Mouse (Mus musculus) intestine, embryonic 14.5 days (tissue): ENCODE measurements at regions not wholly inside any gene's neighbourhood (a gene's known extent, or its start where the extent isn't known, plus 50 kb on each side); places are given as distances from the start of the nearest gene placed in this dataset.

Experiments
- ATAC-seq: fragments of 200-750 bp; cut with Nextera tagmentation; replicated peaks from 2 replicates; pipeline ENCODE4 v1.8.0; 2017; ENCODE audit warnings: low read depth, moderate number of reproducible peaks, moderate TSS enrichment, moderate library complexity; ENCODE audit not compliant: low FRiP score, low TSS enrichment
- DNase-seq: peaks from one replicate; pipeline ENCODE4 v3.0.0-alpha.2; 2018; ENCODE audit warnings: low spot score
- H3K27ac ChIP-seq: fragments of 300-500 bp; sonication (generic); 2 replicates; pipeline ENCODE4 v1.5.1; 2014; ENCODE audit warnings: low read depth, mild to moderate bottlenecking, control low read depth
- H3K27me3 ChIP-seq: fragments of 300-500 bp; sonication (generic); replicated peaks from 2 replicates; pipeline ENCODE4 v1.6.1; 2014; ENCODE audit warnings: low read length, control low read depth; ENCODE audit not compliant: control insufficient read depth, insufficient read depth
- H3K36me3 ChIP-seq: fragments of 300-500 bp; sonication (generic); 2 replicates; pipeline ENCODE4 v1.6.1; 2014; ENCODE audit warnings: low read length, control low read depth; ENCODE audit not compliant: control insufficient read depth, insufficient read depth
- H3K4me1 ChIP-seq: fragments of 300-500 bp; sonication (generic); replicated peaks from 2 replicates; pipeline ENCODE4 v1.6.1; 2014; ENCODE audit warnings: low read length, control low read depth, mixed read lengths; ENCODE audit not compliant: control insufficient read depth, insufficient read depth
- H3K4me2 ChIP-seq: fragments of 300-500 bp; sonication (generic); 2 replicates; pipeline ENCODE4 v1.6.1; 2014; ENCODE audit warnings: low read length
- H3K4me3 ChIP-seq: fragments of 300-500 bp; sonication (generic); 2 replicates; pipeline ENCODE4 v1.5.1; 2014; ENCODE audit warnings: low read depth, low read length, control low read depth, mixed read lengths
- H3K9ac ChIP-seq: fragments of 300-500 bp; sonication (generic); 2 replicates; pipeline ENCODE4 v1.6.1; 2014; ENCODE audit warnings: mild to moderate bottlenecking, low read length
- H3K9me3 ChIP-seq: fragments of 300-500 bp; sonication (generic); 2 replicates; pipeline ENCODE4 v1.6.1; 2016; ENCODE audit warnings: low read length, control low read depth; ENCODE audit not compliant: control insufficient read depth
- WGBS: fragments of 180-500 bp; shearing (Covaris S2); extraction: QIAGEN DNeasy Blood & Tissue Kit; methylation state at CpG from one replicate; pipeline ENCODE4 v1.1.7; 2014; 5-methylcytosine and 5-hydroxymethylcytosine counted together

DNA sequence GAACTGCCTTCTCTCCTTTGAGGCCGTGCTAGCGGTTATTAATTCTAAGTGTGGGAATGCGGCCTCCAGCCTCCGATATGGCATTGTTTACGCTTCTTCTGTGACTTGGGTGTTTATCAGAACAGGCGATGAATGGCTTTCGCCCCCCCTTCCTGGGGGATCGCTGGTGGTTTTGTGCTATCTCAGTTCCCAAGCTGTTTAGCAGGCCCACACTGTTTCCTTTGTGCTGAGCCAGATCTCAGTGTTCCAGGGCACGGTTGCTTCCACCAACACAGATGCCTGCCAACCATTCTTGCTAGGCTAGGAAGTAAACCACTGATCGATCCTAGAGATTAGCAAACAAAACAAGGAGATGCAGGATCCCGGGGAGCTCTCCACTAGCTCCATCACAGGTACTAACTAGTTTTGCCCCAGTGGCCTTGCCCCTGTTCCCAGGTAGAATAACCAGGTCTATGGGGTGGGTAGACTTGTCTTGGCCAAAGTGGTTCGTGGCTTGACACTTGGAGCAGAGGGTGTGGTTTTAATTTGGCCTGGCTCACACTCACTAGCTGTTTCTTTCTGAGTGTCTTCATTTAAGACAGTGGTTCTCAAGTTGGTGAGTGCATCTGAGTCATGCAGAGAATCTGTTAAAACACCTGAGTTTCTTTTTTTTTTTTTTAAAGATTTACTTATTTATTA, 50.9 kb upstream of the Ahctf1 start:
- H3K27me3 ChIP-seq, result no peaks in the 10 kb centered on the region
- no peak overlapping the region for H3K9ac ChIP-seq
- no peak overlapping the region for H3K27ac ChIP-seq
- H3K9me3 ChIP-seq, result no peaks in the 10 kb centered on the region
- DNase-seq (no peak), ATAC-seq (no peak)
- WGBS, result 24% methylated on average over 12 of the region's 12 CpGs
- H3K36me3 ChIP-seq, result no peaks in the 10 kb centered on the region
- no peak overlapping the region for H3K4me3 ChIP-seq
- no peak overlapping the region for H3K4me2 ChIP-seq
- H3K4me1 ChIP-seq, result peaks cover 6% of the 10 kb centered on the region; the same call in 1 of the 2 replicates
